Mouse (Mus musculus): ENCODE results near the gene Atp6v0b.

DNA sequence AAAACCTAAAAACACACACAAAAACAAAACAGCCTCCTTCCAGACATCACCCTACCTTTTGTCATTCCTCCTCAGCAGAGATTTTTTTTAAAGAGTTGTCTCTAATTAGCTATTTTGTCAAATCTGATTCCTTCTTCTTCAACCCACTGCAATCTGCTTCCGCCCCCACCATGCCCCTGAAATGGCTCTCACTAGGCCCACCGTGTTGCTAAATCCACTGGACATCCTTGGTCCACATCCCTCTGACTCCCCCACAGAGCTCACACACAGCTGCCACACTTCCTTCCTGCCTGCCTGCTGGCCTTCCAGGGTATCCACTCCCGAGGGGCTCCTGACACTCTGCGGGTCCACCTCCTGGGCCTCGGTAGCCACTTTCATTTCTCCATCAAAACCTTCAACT is 8.4 kb downstream of the Atp6v0b start:
- TF ChIP-seq USF1 (IDR thresholded peaks at IDR 0.05; ENCODE audit: low read depth) = no peak
- TF ChIP-seq CTCF (IDR thresholded peaks at IDR 0.05; ENCODE audit: control insufficient read depth, insufficient read depth, insufficient read length) = no peak
- TF ChIP-seq MYOD1 (IDR thresholded peaks at IDR 0.05; ENCODE audit: control insufficient read depth, insufficient read length, low read depth) = no peak
- no peak for TF ChIP-seq MAX (IDR thresholded peaks at IDR 0.05)
